ENCODE assay signal across 8 mouse cellular contexts in genomic region chr2:9889651-9890183, GRCm38 (mm10). TPM values are rescaled to one million over a fixed set of nuclear protein-coding genes. Genes with fewer than 3 reads are reported as not detected.
DNase-seq lines count a peak whose midpoint lies in the region; ATAC-seq and TF ChIP-seq lines count a peak whose summit lies in the region.

Gene Gata3, minus strand, starts transcription at chr2:9890034.

- peaks cover 84% of the 10 kb centered on the region for H3K27me3 ChIP-seq in kidney, postnatal 0 days (ENCODE audit: insufficient read depth, low read length)
- no peaks in the 10 kb centered on the region for H3K27me3 ChIP-seq in myocyte (ENCODE audit: control insufficient read depth, insufficient read depth, insufficient read length)

- ATAC-seq in kidney, postnatal 0 days (replicated peaks; ENCODE audit: low FRiP score, low read depth) = no peak

- no peak for DNase-seq in kidney, postnatal 0 days (ENCODE audit: low spot score)
- no peak for DNase-seq in kidney, postnatal 25 days
- no peak for DNase-seq in adrenal gland, postnatal 14 days
- DNase-seq in induced T-regulatory cell, adult 2 months (ENCODE audit: low read depth) = peak; percentile 59
- DNase-seq in yolk sac, embryonic 10.5 days (ENCODE audit: low spot score) = no peak
- no peak for DNase-seq in left cerebral cortex, postnatal 25 days (ENCODE audit: low spot score in 2 of 2)
- DNase-seq in ovary, postnatal 36 days (ENCODE audit: low spot score) = no peak

- H3ac ChIP-seq in myocyte (ENCODE audit: control insufficient read depth, insufficient read length) = no peak within 1 kb of the TSS

- peak within 1 kb of the TSS; percentile 68 for H3K27ac ChIP-seq in kidney, postnatal 0 days

- no peaks in the 10 kb centered on the region for H3K36me3 ChIP-seq in kidney, postnatal 0 days (ENCODE audit: insufficient read depth, low read length)
- H3K36me3 ChIP-seq in myocyte (ENCODE audit: control insufficient read depth, insufficient read depth) = no peaks in the 10 kb centered on the region

- H3K4me1 ChIP-seq in kidney, postnatal 0 days (replicated peaks; ENCODE audit: insufficient read depth, low read length) = no peaks in the 10 kb centered on the region

- H3K9ac ChIP-seq in kidney, postnatal 0 days (ENCODE audit: low read depth, low read length) = peak within 1 kb of the TSS; percentile 43

- under 1% methylated on average over 23 of the region's 23 CpGs for WGBS in kidney, postnatal 0 days

- H3K4me3 ChIP-seq in kidney, postnatal 0 days (replicated peaks; ENCODE audit: low read depth, low read length) = peak within 1 kb of the TSS; percentile 25
- H3K4me3 ChIP-seq in myocyte = no peak within 1 kb of the TSS

- no peaks in the 10 kb centered on the region for H3K9me3 ChIP-seq in kidney, postnatal 0 days (replicated peaks; ENCODE audit: low read length)

- H3K79me2 ChIP-seq in myocyte (ENCODE audit: control insufficient read depth, insufficient read depth) = no peaks in the 10 kb centered on the region

- no peak for TF ChIP-seq CTCF in kidney, postnatal 0 days (IDR thresholded peaks at IDR 0.05; ENCODE audit: low read depth)

- intact Hi-C loops in left cerebral cortex, postnatal 25 days (cut with DNase I) = loop anchor here (5.0 to 10.0 kb wide), 3 partner anchors 483 to 1215 kb away; partner anchors contain the start of gene Sfmbt2

- no peak for TF ChIP-seq POLR2A in myocyte (IDR thresholded peaks at IDR 0.05; ENCODE audit: insufficient read length, low read depth)

- H3K4me2 ChIP-seq in kidney, postnatal 0 days (ENCODE audit: low read length) = peak within 1 kb of the TSS; percentile 39
- H3K4me2 ChIP-seq in myocyte (ENCODE audit: low read depth) = peak within 1 kb of the TSS; percentile 24

TF ChIP-seq in myocyte, 11 proteins besides CTCF, POLR2A, EP300 and RAD21:
- TF ChIP-seq REST (IDR thresholded peaks at IDR 0.05; ENCODE audit: insufficient read depth, insufficient read length) (no peak), MYOG (IDR thresholded peaks at IDR 0.05; ENCODE audit: control insufficient read depth in 1 of 3, insufficient read depth in 1 of 3, insufficient read length in 2 of 3, low read depth in 2 of 3) (no peak), TCF12 (IDR thresholded peaks at IDR 0.05; ENCODE audit: insufficient read depth, poor library complexity, severe bottlenecking) (no peak), E2F4 (IDR thresholded peaks at IDR 0.05; ENCODE audit: insufficient read depth) (no peak), SRF (IDR thresholded peaks at IDR 0.05; ENCODE audit: control insufficient read depth, insufficient read length, low read depth) (no peak), USF1 (IDR thresholded peaks at IDR 0.05; ENCODE audit: low read depth) (no peak), MAX (IDR thresholded peaks at IDR 0.05; ENCODE audit: low read depth) (no peak), POLR2AphosphoS2 (IDR thresholded peaks at IDR 0.05; ENCODE audit: insufficient read length, low read depth) (no peak), MYOD1 (IDR thresholded peaks at IDR 0.05; ENCODE audit: control insufficient read depth in 1 of 3, insufficient read length in 2 of 3, low read depth in 2 of 3) (no peak), CEBPB (IDR thresholded peaks at IDR 0.05; ENCODE audit: insufficient read depth, poor library complexity, severe bottlenecking) (no peak), TCF3 (IDR thresholded peaks at IDR 0.05; ENCODE audit: insufficient read length, low read depth) (no peak)

RNA-seq across cellular contexts. Expression of gene Gata3, which starts in this region (rescaled TPM):
- polyA plus RNA-seq in kidney, postnatal 0 days (2015; fragmentation: Nextera tagmentation; extraction: Ambion mirVana) = 95.1 and 99.1 TPM in 2 replicates
- 17.3 and 19.1 TPM in 2 replicates for total RNA-seq in adrenal gland, postnatal 14 days (2021)
- polyA plus RNA-seq in myocyte (2012; fragmentation: generic; extraction: Trizol) = 3.7 TPM
- total RNA-seq in left cerebral cortex, postnatal 25 days (2021) = not detected

Comparison
In these comparisons a context has a peak if more than half of its experiments do, and no peak if none do; other contexts are left out.
1. RNA of gene Gata3 (total RNA-seq): 17.3 to 19.1 TPM in adrenal gland, postnatal 14 days; not detected in left cerebral cortex, postnatal 25 days; every median in the first group is over 10 times any median in the second.
2. RNA of gene Gata3 (polyA plus RNA-seq): 95.1 to 99.1 TPM in kidney, postnatal 0 days; 3.7 TPM in myocyte (single experiment); every median in the first group is over 10 times any median in the second.